Mouse (Mus musculus): ENCODE measurements around the gene Trp53i11. TPM values are rescaled to one million over a fixed set of nuclear protein-coding genes. Genes with fewer than 3 reads are reported as not detected.

Trp53i11 gene
- polyA plus RNA-seq, 1 experiment from 2014 or later, result 49.3 TPM

GRCm38 (mm10) chr2:93153833-93154232 lies 33.5 kb upstream of the Trp53i11 start:
- Histone ChIP-seq H3K36me3 (ENCODE audit: control insufficient read depth, insufficient read depth, low read length) (no peaks in the 10 kb centered on the region), H3K9ac (ENCODE audit: low read depth, low read length) (no peak overlapping the region), H3K27me3 (replicated peaks; ENCODE audit: control insufficient read depth, insufficient read depth, low read length) (no peaks in the 10 kb centered on the region), H3K4me2 (ENCODE audit: low read depth, low read length) (no peak overlapping the region), H3K4me1 (ENCODE audit: control insufficient read depth, insufficient read depth, low read length) (peaks cover 9% of the 10 kb centered on the region), H3K4me3 (ENCODE audit: low read length) (no peak overlapping the region), H3K9me3 (ENCODE audit: control insufficient read depth, low read length) (no peaks in the 10 kb centered on the region), H3K27ac (ENCODE audit: low read length) (no peak overlapping the region)
- ATAC-seq, result no peak
- 90% methylated on average over 1 of the region's 1 CpGs for WGBS

- no peaks in the 10 kb centered on the region for H3K36me3 ChIP-seq (ENCODE audit: control insufficient read depth, insufficient read depth, low read length)
- no peak overlapping the region for H3K4me2 ChIP-seq (ENCODE audit: low read depth, low read length)
- 57% methylated on average over 1 of the region's 1 CpGs for WGBS
- H3K27me3 ChIP-seq (replicated peaks; ENCODE audit: control insufficient read depth, insufficient read depth, low read length), result no peaks in the 10 kb centered on the region
- no peak overlapping the region for H3K4me3 ChIP-seq (ENCODE audit: low read length)
- H3K27ac ChIP-seq (ENCODE audit: low read length), result peak overlapping the region; percentile 20; the same call in 1 of the 2 replicates
- ATAC-seq, result peak; percentile 58
- no peaks in the 10 kb centered on the region for H3K9me3 ChIP-seq (ENCODE audit: control insufficient read depth, low read length)
- no peak overlapping the region for H3K9ac ChIP-seq (ENCODE audit: low read depth, low read length)
- peaks cover 9% of the 10 kb centered on the region for H3K4me1 ChIP-seq (ENCODE audit: control insufficient read depth, insufficient read depth, low read length)
Observed at GRCm38 (mm10) chr2:93154486-93155032, 32.8 kb upstream of the Trp53i11 start.

GRCm38 (mm10) chr2:93160467-93161035 lies 26.8 kb upstream of the Trp53i11 start:
- peaks cover 23% of the 10 kb centered on the region for H3K4me1 ChIP-seq (ENCODE audit: control insufficient read depth, insufficient read depth, low read length)
- H3K9ac ChIP-seq (ENCODE audit: low read depth, low read length), result no peak overlapping the region
- no peak overlapping the region for H3K4me3 ChIP-seq (ENCODE audit: low read length)
- H3K36me3 ChIP-seq (ENCODE audit: control insufficient read depth, insufficient read depth, low read length), result no peaks in the 10 kb centered on the region
- ATAC-seq, result no peak
- no peak overlapping the region for H3K27ac ChIP-seq (ENCODE audit: low read length)
- H3K9me3 ChIP-seq (ENCODE audit: control insufficient read depth, low read length), result no peaks in the 10 kb centered on the region
- H3K4me2 ChIP-seq (ENCODE audit: low read depth, low read length), result no peak overlapping the region
- 88% methylated on average over 4 of the region's 4 CpGs for WGBS
- H3K27me3 ChIP-seq (replicated peaks; ENCODE audit: control insufficient read depth, insufficient read depth, low read length), result no peaks in the 10 kb centered on the region

DNA sequence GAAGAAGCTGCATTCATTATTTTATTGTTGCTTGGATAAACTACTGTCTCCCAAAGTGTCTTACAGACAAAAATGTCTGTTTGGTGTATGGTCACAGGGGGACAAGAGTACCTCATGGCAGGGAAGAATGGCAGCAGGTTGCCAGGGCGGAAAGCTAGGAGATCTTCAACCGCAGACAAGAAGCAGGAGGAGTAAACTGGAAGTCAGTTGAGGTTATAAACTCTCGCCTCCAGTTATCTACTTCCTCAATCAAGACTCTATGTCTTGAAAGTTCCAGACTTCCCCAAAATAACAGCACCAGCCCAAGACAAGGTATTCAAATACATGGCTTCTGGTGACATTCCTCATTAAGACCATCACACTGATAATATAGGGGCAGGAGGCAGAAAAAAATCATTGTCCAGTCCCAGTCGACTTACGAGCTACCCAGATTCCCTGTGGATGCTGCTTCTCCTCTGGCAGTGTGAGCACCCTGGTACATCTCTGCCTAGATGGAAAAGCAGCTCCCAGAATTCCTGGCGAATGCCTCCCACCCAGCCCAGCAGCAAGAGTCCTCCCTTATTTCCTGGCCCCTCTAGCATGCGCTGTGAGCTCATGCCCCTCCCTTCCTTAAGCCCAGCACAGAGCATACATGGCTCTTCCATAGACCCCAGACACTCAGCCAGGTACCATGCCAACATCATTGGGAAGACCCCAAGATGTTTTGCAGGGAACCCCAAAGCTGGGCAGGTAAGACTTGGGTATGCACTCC lies 25.3 kb upstream of the Trp53i11 start:
- H3K4me2 ChIP-seq (ENCODE audit: low read depth, low read length), result no peak overlapping the region
- no peaks in the 10 kb centered on the region for H3K27me3 ChIP-seq (replicated peaks; ENCODE audit: control insufficient read depth, insufficient read depth, low read length)
- no peak overlapping the region for H3K9ac ChIP-seq (ENCODE audit: low read depth, low read length)
- no peak overlapping the region for H3K27ac ChIP-seq (ENCODE audit: low read length)
- H3K4me3 ChIP-seq (ENCODE audit: low read length), result no peak overlapping the region
- H3K4me1 ChIP-seq (ENCODE audit: control insufficient read depth, insufficient read depth, low read length), result peaks cover 23% of the 10 kb centered on the region
- H3K9me3 ChIP-seq (ENCODE audit: control insufficient read depth, low read length), result no peaks in the 10 kb centered on the region
- WGBS, result 70% methylated on average over 7 of the region's 7 CpGs
- no peak for ATAC-seq
- H3K36me3 ChIP-seq (ENCODE audit: control insufficient read depth, insufficient read depth, low read length), result no peaks in the 10 kb centered on the region

- no peak overlapping the region for H3K4me2 ChIP-seq (ENCODE audit: low read depth, low read length)
- H3K4me1 ChIP-seq (ENCODE audit: control insufficient read depth, insufficient read depth, low read length), result peaks cover 23% of the 10 kb centered on the region
- H3K27me3 ChIP-seq (replicated peaks; ENCODE audit: control insufficient read depth, insufficient read depth, low read length), result no peaks in the 10 kb centered on the region
- H3K36me3 ChIP-seq (ENCODE audit: control insufficient read depth, insufficient read depth, low read length), result no peaks in the 10 kb centered on the region
- no peak overlapping the region for H3K4me3 ChIP-seq (ENCODE audit: low read length)
- WGBS, result 59% methylated on average over 4 of the region's 4 CpGs
- H3K9ac ChIP-seq (ENCODE audit: low read depth, low read length), result no peak overlapping the region
- H3K27ac ChIP-seq (ENCODE audit: low read length), result peak overlapping the region; percentile 34
- H3K9me3 ChIP-seq (ENCODE audit: control insufficient read depth, low read length), result no peaks in the 10 kb centered on the region
- no peak for ATAC-seq
Observed at GRCm38 (mm10) chr2:93162791-93163190, 24.6 kb upstream of the Trp53i11 start.

GRCm38 (mm10) chr2:93163317-93163716 lies 24.0 kb upstream of the Trp53i11 start:
- no peaks in the 10 kb centered on the region for H3K9me3 ChIP-seq (ENCODE audit: control insufficient read depth, low read length)
- ATAC-seq, result peak; percentile 41
- H3K27ac ChIP-seq (ENCODE audit: low read length), result peak overlapping the region; percentile 34

GRCm38 (mm10) chr2:93163750-93164335 lies 23.5 kb upstream of the Trp53i11 start:
- peak; percentile 74 for ATAC-seq
- Histone ChIP-seq H3K36me3 (ENCODE audit: control insufficient read depth, insufficient read depth, low read length) (no peaks in the 10 kb centered on the region), H3K4me3 (ENCODE audit: low read length) (no peak overlapping the region), H3K27ac (ENCODE audit: low read length) (0 out of 2 replicates have a peak overlapping the region, but pooled peaks have one; percentile 29), H3K9me3 (ENCODE audit: control insufficient read depth, low read length) (no peaks in the 10 kb centered on the region), H3K27me3 (replicated peaks; ENCODE audit: control insufficient read depth, insufficient read depth, low read length) (no peaks in the 10 kb centered on the region), H3K4me1 (ENCODE audit: control insufficient read depth, insufficient read depth, low read length) (peaks cover 23% of the 10 kb centered on the region), H3K4me2 (ENCODE audit: low read depth, low read length) (no peak overlapping the region), H3K9ac (ENCODE audit: low read depth, low read length) (no peak overlapping the region)
- 44% methylated on average over 6 of the region's 6 CpGs for WGBS

More at GRCm38 (mm10) chr2:93163317-93163716, 24.0 kb upstream of the Trp53i11 start:
- WGBS, result 14% methylated on average over 2 of the region's 2 CpGs
- no peak overlapping the region for H3K4me3 ChIP-seq (ENCODE audit: low read length)
- H3K4me2 ChIP-seq (ENCODE audit: low read depth, low read length), result no peak overlapping the region
- H3K36me3 ChIP-seq (ENCODE audit: control insufficient read depth, insufficient read depth, low read length), result no peaks in the 10 kb centered on the region
- H3K27me3 ChIP-seq (replicated peaks; ENCODE audit: control insufficient read depth, insufficient read depth, low read length), result no peaks in the 10 kb centered on the region
- no peak overlapping the region for H3K9ac ChIP-seq (ENCODE audit: low read depth, low read length)
- H3K4me1 ChIP-seq (ENCODE audit: control insufficient read depth, insufficient read depth, low read length), result peaks cover 23% of the 10 kb centered on the region

DNA sequence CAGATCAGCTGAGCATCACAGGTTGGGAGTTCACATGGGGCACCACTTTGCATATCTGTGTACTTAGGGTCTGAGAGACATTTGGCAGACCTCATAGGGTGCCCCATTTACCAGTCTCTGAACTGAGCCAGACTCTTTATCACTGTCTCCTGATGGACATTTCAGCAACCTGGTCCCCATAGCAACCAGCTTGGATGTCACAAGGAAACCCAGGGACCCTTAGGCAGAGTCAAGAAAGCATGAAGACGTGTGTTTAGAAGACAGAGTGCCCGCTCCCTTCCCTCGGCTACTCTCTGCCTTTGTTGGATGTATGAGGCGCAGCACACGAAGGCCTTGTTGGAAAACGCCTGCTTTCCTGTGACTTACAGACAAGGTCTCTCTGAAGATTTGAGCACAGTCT lies 21.1 kb upstream of the Trp53i11 start:
- 80% methylated on average over 6 of the region's 6 CpGs for WGBS
- Histone ChIP-seq H3K4me2 (ENCODE audit: low read depth, low read length) (no peak overlapping the region), H3K36me3 (ENCODE audit: control insufficient read depth, insufficient read depth, low read length) (no peaks in the 10 kb centered on the region), H3K4me1 (ENCODE audit: control insufficient read depth, insufficient read depth, low read length) (peaks cover 24% of the 10 kb centered on the region), H3K4me3 (ENCODE audit: low read length) (no peak overlapping the region), H3K27me3 (replicated peaks; ENCODE audit: control insufficient read depth, insufficient read depth, low read length) (no peaks in the 10 kb centered on the region), H3K27ac (ENCODE audit: low read length) (no peak overlapping the region), H3K9ac (ENCODE audit: low read depth, low read length) (no peak overlapping the region), H3K9me3 (ENCODE audit: control insufficient read depth, low read length) (no peaks in the 10 kb centered on the region)
- no peak for ATAC-seq

GRCm38 (mm10) chr2:93166734-93167406 lies 20.5 kb upstream of the Trp53i11 start:
- Histone ChIP-seq H3K36me3 (ENCODE audit: control insufficient read depth, insufficient read depth, low read length) (no peaks in the 10 kb centered on the region), H3K4me1 (ENCODE audit: control insufficient read depth, insufficient read depth, low read length) (peaks cover 27% of the 10 kb centered on the region), H3K27me3 (replicated peaks; ENCODE audit: control insufficient read depth, insufficient read depth, low read length) (no peaks in the 10 kb centered on the region), H3K4me2 (ENCODE audit: low read depth, low read length) (no peak overlapping the region), H3K9me3 (ENCODE audit: control insufficient read depth, low read length) (no peaks in the 10 kb centered on the region), H3K9ac (ENCODE audit: low read depth, low read length) (no peak overlapping the region), H3K27ac (ENCODE audit: low read length) (no peak overlapping the region), H3K4me3 (ENCODE audit: low read length) (no peak overlapping the region)
- ATAC-seq, result no peak
- WGBS, result 74% methylated on average over 14 of the region's 14 CpGs
